Mouse (Mus musculus) brain, adult 2 months (tissue): ENCODE data around the gene Trp53i11.

Source experiments
- DNase-seq: peaks from one replicate; pipeline ENCODE4 v3.0.0; 2011; ENCODE audit warnings: low read depth, low spot score

Gene Trp53i11

GRCm38 (mm10) chr2:93187323-93187996, at the start of gene Trp53i11:
Gene Trp53i11 (plus strand): TSS chr2:93187548.
- peak; percentile 92 for DNase-seq

- DNase-seq, result no peak
Measured at GRCm38 (mm10) chr2:93139476-93139875, 47.9 kb upstream of the Trp53i11 start.

GRCm38 (mm10) chr2:93141329-93141728, 46.0 kb upstream of the Trp53i11 start:
- DNase-seq, result peak; percentile 41

GRCm38 (mm10) chr2:93142616-93143015, 44.7 kb upstream of the Trp53i11 start:
- peak; percentile 40 for DNase-seq

- DNase-seq, result no peak
Measured at GRCm38 (mm10) chr2:93144126-93144525, 43.2 kb upstream of the Trp53i11 start.

GRCm38 (mm10) chr2:93150009-93150408, 37.3 kb upstream of the Trp53i11 start:
- DNase-seq, result peak; percentile 70

- DNase-seq, result no peak
Measured at GRCm38 (mm10) chr2:93150673-93151450, 36.5 kb upstream of the Trp53i11 start.

- DNase-seq, result peak; percentile 66
Measured at GRCm38 (mm10) chr2:93152191-93152601, 35.2 kb upstream of the Trp53i11 start.

GRCm38 (mm10) chr2:93152883-93153491, 34.4 kb upstream of the Trp53i11 start:
- peak; percentile 97 for DNase-seq

- DNase-seq, result no peak
Measured at GRCm38 (mm10) chr2:93153833-93154232, 33.5 kb upstream of the Trp53i11 start.

- no peak for DNase-seq
Measured at GRCm38 (mm10) chr2:93154486-93155032, 32.8 kb upstream of the Trp53i11 start.

- no peak for DNase-seq
Measured at GRCm38 (mm10) chr2:93160467-93161035, 26.8 kb upstream of the Trp53i11 start.

GRCm38 (mm10) chr2:93161914-93162664, 25.3 kb upstream of the Trp53i11 start:
- no peak for DNase-seq

GRCm38 (mm10) chr2:93162791-93163190, 24.6 kb upstream of the Trp53i11 start:
- no peak for DNase-seq

GRCm38 (mm10) chr2:93163317-93163716, 24.0 kb upstream of the Trp53i11 start:
- DNase-seq, result no peak

- no peak for DNase-seq
Measured at GRCm38 (mm10) chr2:93163750-93164335, 23.5 kb upstream of the Trp53i11 start.

- DNase-seq, result no peak
Measured at GRCm38 (mm10) chr2:93166295-93166694, 21.1 kb upstream of the Trp53i11 start.

GRCm38 (mm10) chr2:93166734-93167406, 20.5 kb upstream of the Trp53i11 start:
- peak; percentile 72 for DNase-seq

GRCm38 (mm10) chr2:93170156-93170844, 17.0 kb upstream of the Trp53i11 start:
- peak; percentile 81 for DNase-seq

GRCm38 (mm10) chr2:93170845-93171200, 16.5 kb upstream of the Trp53i11 start:
- DNase-seq, result no peak
